Mouse (Mus musculus) stomach, postnatal 0 days (tissue): ENCODE data around the gene Adamtsl2. TPM values are rescaled to one million over a fixed set of nuclear protein-coding genes. Genes with fewer than 3 reads are reported as not detected.

Source experiments
- ATAC-seq: fragments of 200-750 bp; cut with Nextera tagmentation; 2 replicates; pipeline ENCODE4 v1.8.0; 2017; ENCODE audit not compliant: low FRiP score, low TSS enrichment
- DNase-seq: peaks from one replicate; pipeline ENCODE4 v3.0.0-alpha.2; 2016; ENCODE audit warnings: low spot score
- H3K27ac ChIP-seq: fragments of 300-500 bp; sonication (generic); replicated peaks from 2 replicates; pipeline ENCODE4 v1.5.1; 2014; ENCODE audit warnings: mild to moderate bottlenecking, control low read depth
- H3K27me3 ChIP-seq: fragments of 300-500 bp; sonication (generic); 2 replicates; pipeline ENCODE4 v1.6.1; 2014; ENCODE audit warnings: low read length; ENCODE audit not compliant: control insufficient read depth, insufficient read depth
- H3K36me3 ChIP-seq: fragments of 300-500 bp; sonication (generic); 2 replicates; pipeline ENCODE4 v1.6.1; 2014; ENCODE audit warnings: low read length, mixed read lengths; ENCODE audit not compliant: control insufficient read depth, insufficient read depth
- H3K4me1 ChIP-seq: fragments of 300-500 bp; sonication (generic); replicated peaks from 2 replicates; pipeline ENCODE4 v1.6.1; 2014; ENCODE audit warnings: antibody characterized with exemption; ENCODE audit not compliant: control insufficient read depth, insufficient read depth
- H3K4me2 ChIP-seq: fragments of 300-500 bp; sonication (generic); replicated peaks from 2 replicates; pipeline ENCODE4 v1.6.1; 2014; ENCODE audit warnings: low read depth, mild to moderate bottlenecking, control low read depth, moderate library complexity
- H3K4me3 ChIP-seq: fragments of 300-500 bp; sonication (generic); 2 replicates; pipeline ENCODE4 v1.5.1; 2014; ENCODE audit warnings: low read depth, low read length, control low read depth
- H3K9ac ChIP-seq: fragments of 300-500 bp; sonication (generic); 2 replicates; pipeline ENCODE4 v1.6.1; 2014; ENCODE audit warnings: mild to moderate bottlenecking, low read length, control low read depth, mixed read lengths
- H3K9me3 ChIP-seq: fragments of 300-500 bp; sonication (generic); 2 replicates; pipeline ENCODE4 v1.6.1; 2016; ENCODE audit warnings: low read length; ENCODE audit not compliant: control insufficient read depth
- CTCF ChIP-seq: IDR thresholded peaks from 2 replicates; pipeline ENCODE4 v1.5.1; 2016; ENCODE audit warnings: antibody characterized with exemption, low read depth, mild to moderate bottlenecking, moderate library complexity
- EP300 ChIP-seq: optimal IDR thresholded peaks from 2 replicates; pipeline ENCODE3; 2016; ENCODE audit warnings: antibody characterized with exemption
- WGBS: fragments of 180-500 bp; shearing (Covaris S2); extraction: QIAGEN DNeasy Blood & Tissue Kit; methylation state at CpG from one replicate; pipeline ENCODE4 v1.1.7; 2014; 5-methylcytosine and 5-hydroxymethylcytosine counted together
- polyA plus RNA-seq: library from polyadenylated mRNA; unstranded; fragments of >200 nt; fragmentation: Nextera tagmentation; extraction: Ambion mirVana; gene quantifications from 2 replicates; pipeline ENCODE4 v1.2.1, GENCODE M21; 2015

Gene Adamtsl2
- polyA plus RNA-seq, 1 experiment from 2014 or later, result 3.4 TPM

DNA sequence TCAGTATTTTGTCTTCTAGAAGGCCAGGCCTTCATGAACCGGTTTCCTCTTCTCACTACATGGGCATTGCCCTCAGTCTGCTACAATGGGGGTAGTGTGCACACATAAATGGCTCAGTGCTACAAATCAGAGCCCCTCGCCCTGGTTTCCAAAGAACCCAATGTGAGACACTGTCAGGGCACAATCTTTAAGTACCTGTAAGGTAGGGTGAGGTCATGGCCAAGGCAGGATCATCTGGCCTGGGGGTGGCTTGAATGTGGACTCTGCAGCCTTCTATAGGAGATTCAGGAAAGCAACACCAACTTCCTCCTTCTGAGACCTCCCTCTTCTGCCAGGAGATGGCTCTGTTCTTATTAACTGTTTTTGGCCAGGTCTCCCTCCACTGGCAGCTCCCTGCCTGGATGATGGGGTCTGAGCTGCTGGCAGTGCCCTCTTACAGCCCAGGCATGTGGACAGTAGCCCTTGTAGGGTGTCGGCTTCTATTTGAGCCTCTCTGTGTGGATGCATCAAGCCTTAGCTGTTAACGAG is 7.4 kb downstream of the Adamtsl2 start:
- TF ChIP-seq EP300, result no peak
- no peak; the same call in 1 of the 2 replicates for TF ChIP-seq CTCF
- Histone ChIP-seq H3K9me3 (no peaks in the 10 kb centered on the region), H3K36me3 (no peaks in the 10 kb centered on the region), H3K4me3 (no peak overlapping the region), H3K4me1 (peaks cover 2% of the 10 kb centered on the region; the same call in 1 of the 2 replicates), H3K27ac (no peak overlapping the region), H3K9ac (no peak overlapping the region), H3K4me2 (no peak overlapping the region), H3K27me3 (no peaks in the 10 kb centered on the region)
- DNase-seq (no peak), ATAC-seq (no peak)
- WGBS, result 71% methylated on average over 4 of the region's 4 CpGs

DNA sequence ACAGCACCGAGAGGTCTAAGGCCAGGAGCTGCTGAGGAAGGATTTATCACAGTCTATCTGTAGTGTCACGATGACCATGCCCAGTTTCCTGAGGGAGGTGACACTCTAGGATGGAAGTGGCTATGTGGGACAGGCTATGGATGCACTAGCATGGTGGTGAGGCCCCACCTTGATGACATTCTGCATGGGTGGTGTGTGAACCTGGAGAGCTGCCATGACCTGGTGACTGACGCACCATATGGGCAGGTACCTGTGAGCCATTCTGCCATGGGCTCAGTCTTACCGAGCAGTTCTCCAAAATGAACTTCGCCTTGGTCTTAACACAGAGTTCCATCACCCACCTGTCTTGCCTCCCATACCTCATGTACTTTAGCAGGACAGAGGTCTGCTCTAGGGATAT is 8.4 kb downstream of the Adamtsl2 start:
- TF ChIP-seq CTCF, result no peak
- no peak for TF ChIP-seq EP300
- Histone ChIP-seq H3K4me1 (peaks cover 2% of the 10 kb centered on the region; the same call in 1 of the 2 replicates), H3K27me3 (no peaks in the 10 kb centered on the region), H3K9me3 (no peaks in the 10 kb centered on the region), H3K4me2 (no peak overlapping the region), H3K36me3 (no peaks in the 10 kb centered on the region), H3K4me3 (no peak overlapping the region), H3K9ac (no peak overlapping the region), H3K27ac (0 out of 2 replicates have a peak overlapping the region, but pooled peaks have one; percentile 13)
- DNase-seq, result no peak
- no peak for ATAC-seq
- WGBS, result 80% methylated on average over 5 of the region's 5 CpGs

DNA sequence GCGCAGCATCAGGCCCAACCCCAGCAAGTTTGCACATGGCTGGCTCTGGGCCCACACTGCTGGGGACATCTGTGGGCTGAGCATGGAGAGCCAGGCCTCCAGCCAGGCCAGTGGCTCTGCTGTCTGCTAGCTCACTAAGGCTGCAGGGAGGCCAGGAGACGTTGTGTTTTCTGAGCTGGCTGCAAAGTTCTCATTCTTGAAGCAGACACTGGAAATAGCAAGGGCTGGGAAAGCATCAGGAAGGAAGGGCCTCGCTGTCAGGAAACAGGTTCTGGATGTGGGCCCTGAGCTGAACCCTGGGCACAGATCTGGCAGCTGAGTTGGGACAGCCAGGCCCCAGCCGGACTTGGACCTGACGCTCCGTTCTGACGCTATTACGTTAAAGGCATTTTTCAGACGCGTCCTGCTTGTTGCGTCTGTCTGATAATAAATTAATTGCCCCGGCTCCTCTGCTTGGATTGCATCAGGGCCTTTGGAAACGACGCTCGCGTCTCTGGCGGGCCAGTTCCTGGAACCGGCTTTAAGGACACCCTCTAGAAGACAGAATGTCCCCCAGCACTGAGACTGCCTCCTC is 9.0 kb downstream of the Adamtsl2 start:
- H3K27me3 ChIP-seq, result no peaks in the 10 kb centered on the region
- H3K36me3 ChIP-seq, result no peaks in the 10 kb centered on the region
- ATAC-seq, result peak; percentile 63; the same call in 1 of the 2 replicates
- H3K4me2 ChIP-seq, result no peak overlapping the region
- peak overlapping the region; percentile 78 for H3K27ac ChIP-seq
- H3K9ac ChIP-seq, result no peak overlapping the region
- 20% methylated on average over 18 of the region's 18 CpGs for WGBS
- no peaks in the 10 kb centered on the region for H3K9me3 ChIP-seq
- peaks cover 2% of the 10 kb centered on the region; the same call in 1 of the 2 replicates for H3K4me1 ChIP-seq
- TF ChIP-seq CTCF (no peak), EP300 (no peak)
- no peak overlapping the region for H3K4me3 ChIP-seq
- DNase-seq, result peak; percentile 51

DNA sequence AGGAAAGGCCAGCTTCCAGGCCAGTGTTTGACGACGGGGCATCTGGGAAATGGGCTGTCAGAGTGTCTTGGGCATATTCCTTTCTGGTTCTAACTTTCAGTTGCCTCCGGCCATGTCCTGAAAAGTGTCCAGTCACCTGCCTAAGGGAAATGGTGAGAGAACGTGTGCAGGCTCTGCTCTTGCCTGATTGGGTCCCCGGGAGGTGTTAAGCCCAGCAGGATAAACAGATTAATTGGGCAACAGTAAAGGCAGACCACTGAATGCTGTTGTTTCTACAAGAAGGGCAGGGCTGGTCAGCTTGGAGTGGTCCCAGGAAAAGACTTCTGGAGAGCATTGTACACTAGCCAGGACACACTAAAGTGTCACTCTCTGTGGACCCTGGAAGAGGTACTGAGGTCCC is 9.5 kb downstream of the Adamtsl2 start:
- Histone ChIP-seq H3K36me3 (no peaks in the 10 kb centered on the region), H3K27me3 (no peaks in the 10 kb centered on the region), H3K9me3 (no peaks in the 10 kb centered on the region), H3K4me2 (no peak overlapping the region), H3K9ac (no peak overlapping the region), H3K4me1 (peaks cover 2% of the 10 kb centered on the region; the same call in 1 of the 2 replicates), H3K27ac (peak overlapping the region; percentile 78), H3K4me3 (no peak overlapping the region)
- DNase-seq (no peak), ATAC-seq (no peak)
- TF ChIP-seq EP300, result no peak
- TF ChIP-seq CTCF, result no peak
- 54% methylated on average over 5 of the region's 5 CpGs for WGBS

DNA sequence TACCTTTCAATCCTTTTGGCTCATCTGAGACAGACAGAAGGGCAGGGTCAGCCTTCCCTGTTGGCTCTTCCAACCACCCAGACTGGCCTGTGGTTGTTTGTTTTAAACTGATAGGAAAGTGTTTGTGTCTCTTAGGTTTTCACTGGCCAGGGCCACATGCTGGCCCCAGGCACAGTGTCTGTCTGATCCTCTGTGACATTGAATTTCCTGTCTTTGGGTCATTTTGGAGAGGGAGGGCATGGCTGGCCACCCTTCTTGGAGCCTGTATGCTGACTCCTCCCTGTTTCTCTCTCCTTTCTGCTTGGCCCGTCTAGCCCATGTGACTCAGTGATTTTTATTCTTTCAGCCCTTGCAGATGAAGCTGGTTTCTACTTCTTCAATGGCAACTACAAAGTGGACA is 10.1 kb downstream of the Adamtsl2 start:
- DNase-seq, result no peak

DNA sequence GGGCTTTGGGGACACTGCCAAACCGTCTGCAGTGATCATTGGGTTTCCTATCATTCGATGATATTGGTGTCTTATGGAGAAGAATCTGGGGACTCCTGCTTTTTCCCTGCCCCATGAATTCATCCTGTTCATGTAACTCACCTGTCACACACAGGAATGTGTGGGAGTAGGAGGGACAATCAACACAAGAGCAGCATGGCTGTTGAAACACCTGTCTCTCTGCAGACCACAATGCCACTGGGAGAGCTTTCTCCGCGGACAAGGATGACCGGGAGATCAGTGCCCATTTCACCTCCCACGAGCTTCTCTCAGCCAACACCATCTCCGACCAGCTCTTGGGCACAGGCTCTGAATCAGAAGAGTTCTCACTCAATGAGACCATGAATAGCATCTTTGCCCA is 16.0 kb downstream of the Adamtsl2 start:
- WGBS, result 92% methylated on average over 7 of the region's 7 CpGs
- Histone ChIP-seq H3K27me3 (no peaks in the 10 kb centered on the region), H3K9ac (no peak overlapping the region), H3K4me1 (peaks cover 6% of the 10 kb centered on the region; the same call in 1 of the 2 replicates), H3K4me2 (no peak overlapping the region), H3K36me3 (no peaks in the 10 kb centered on the region), H3K4me3 (no peak overlapping the region), H3K9me3 (no peaks in the 10 kb centered on the region), H3K27ac (no peak overlapping the region)
- no peak for ATAC-seq
- no peak for DNase-seq
- TF ChIP-seq CTCF (no peak), EP300 (no peak)

More for the DNA sequence above, 10.1 kb downstream of the Adamtsl2 start:
- no peak overlapping the region for H3K4me2 ChIP-seq
- no peak for ATAC-seq
- H3K9ac ChIP-seq, result no peak overlapping the region
- H3K27me3 ChIP-seq, result no peaks in the 10 kb centered on the region
- 50% methylated on average over 1 of the region's 1 CpGs for WGBS
- no peaks in the 10 kb centered on the region for H3K9me3 ChIP-seq
- TF ChIP-seq EP300 (no peak), CTCF (no peak)
- H3K4me1 ChIP-seq, result peaks cover 2% of the 10 kb centered on the region; the same call in 1 of the 2 replicates
- H3K27ac ChIP-seq, result peak overlapping the region; percentile 78
- H3K36me3 ChIP-seq, result no peaks in the 10 kb centered on the region
- no peak overlapping the region for H3K4me3 ChIP-seq
